Mouse (Mus musculus) left cerebral cortex, adult 18-20 months (tissue): ENCODE data around the gene Lin54. TPM values are rescaled to one million over a fixed set of nuclear protein-coding genes. Genes with fewer than 3 reads are reported as not detected.
A peak's percentile ranks its signal among the peaks of the same experiment; 100 is the strongest.
"Not testable (repeated sequence)": the region's sequence is repeated elsewhere in the genome, so short reads cannot be mapped to it uniquely, and the experiment has no call there.

ENCODE experiments used
- DNase-seq, 2 experiments: peaks; one replicate each; pipeline ENCODE4 v3.0.0; 2021 to 2022; ENCODE audit warnings: low spot score in 2 of 2, mixed read lengths in 1 of 2
- total RNA-seq, 2 experiments: library from RNA; stranded (reverse); gene quantifications; 2 replicates each; pipeline ENCODE4 v1.2.3; 2021

The Lin54 gene
- total RNA-seq, 2 experiments from 2014 or later = 24.7 to 24.8 TPM

- DNase-seq = no peak
Observed at GRCm38 (mm10) chr5:100491704-100492103, 8.7 kb downstream of the Lin54 start.

DNA sequence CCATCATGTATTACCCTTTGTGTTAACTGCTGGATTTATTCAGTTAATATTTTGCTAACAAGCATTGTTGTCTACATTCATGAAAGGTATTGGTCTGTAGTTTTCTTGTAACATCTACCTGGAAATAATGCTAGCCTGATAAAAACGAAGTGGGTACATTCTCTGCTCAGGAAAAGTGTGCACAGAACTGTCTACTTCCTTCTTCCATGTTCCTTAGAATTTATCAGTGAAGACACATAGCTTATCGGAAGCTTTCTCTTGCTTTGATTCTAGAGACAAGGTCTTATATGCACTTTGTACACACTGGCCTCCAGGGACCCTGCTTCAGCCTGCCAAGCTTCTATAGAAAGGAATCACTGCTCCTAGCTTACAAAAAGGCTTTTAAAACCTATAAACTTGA, 11.1 kb downstream of the Lin54 start:
- DNase-seq = no peak

- no peak for DNase-seq
Observed at GRCm38 (mm10) chr5:100488231-100488630, 12.2 kb downstream of the Lin54 start.

DNA sequence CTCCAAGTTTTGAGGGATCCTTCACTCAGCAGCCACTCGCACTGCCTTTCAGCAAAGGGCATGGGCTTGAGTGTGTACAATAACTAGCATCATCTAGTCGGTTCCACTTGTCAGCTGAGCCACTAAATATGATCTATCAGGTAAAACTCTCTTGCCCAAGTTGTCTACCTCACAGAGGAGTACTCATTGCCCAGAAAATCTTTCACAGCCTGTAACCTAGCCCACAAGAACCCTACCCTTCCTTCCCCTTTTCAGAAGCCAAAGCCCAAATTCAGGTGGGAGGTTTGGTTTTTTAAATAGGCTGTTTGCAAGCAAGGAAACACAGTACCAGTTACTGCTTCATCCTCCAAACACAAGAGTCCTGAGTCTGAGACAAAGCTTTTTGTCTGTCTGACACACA, 13.3 kb downstream of the Lin54 start:
- no peak for DNase-seq

GRCm38 (mm10) chr5:100483569-100483968, 16.9 kb downstream of the Lin54 start:
- no peak for DNase-seq

DNA sequence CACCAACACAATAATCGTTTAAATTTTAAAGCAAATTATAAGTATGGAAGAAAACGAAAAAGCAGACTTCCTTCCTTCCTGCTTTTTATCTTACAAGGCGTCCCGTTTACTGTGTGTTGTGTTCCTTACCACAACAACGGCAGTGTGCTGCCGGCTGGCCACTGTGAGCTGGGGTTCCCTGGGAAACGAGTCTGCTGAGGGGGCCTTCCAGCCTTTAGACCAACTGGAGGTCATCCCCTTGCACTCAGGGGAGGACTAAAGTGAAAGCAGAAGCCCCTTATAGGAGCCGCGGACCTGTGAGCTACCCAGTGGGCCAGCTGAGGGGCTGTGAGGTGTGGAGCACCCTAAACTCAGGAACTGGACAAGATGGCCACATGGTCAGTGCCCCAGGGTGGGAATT, 22.8 kb downstream of the Lin54 start:
- no peak for DNase-seq

GRCm38 (mm10) chr5:100476328-100476727, 24.1 kb downstream of the Lin54 start:
- no peak for DNase-seq

GRCm38 (mm10) chr5:100467336-100467735, 33.1 kb downstream of the Lin54 start:
- DNase-seq = no peak

DNA sequence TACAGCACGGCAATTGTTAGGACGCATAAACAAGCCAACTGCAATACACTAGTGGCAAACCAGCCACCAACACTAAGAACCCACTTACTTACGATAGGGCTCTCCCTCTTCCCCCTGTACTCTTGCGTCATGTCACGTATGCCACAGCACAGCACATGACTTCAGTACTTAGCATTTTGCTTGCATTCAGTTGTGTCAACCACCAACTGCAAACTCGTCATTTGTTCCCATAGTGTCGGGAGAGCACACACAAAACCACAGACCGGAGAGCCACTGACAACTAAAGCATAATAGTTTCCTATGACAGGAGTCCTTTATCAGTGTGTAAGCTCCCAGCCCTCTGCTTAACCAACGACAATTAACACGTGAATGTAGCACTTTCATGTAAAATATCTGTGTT, 33.8 kb downstream of the Lin54 start:
- DNase-seq = no peak

DNA sequence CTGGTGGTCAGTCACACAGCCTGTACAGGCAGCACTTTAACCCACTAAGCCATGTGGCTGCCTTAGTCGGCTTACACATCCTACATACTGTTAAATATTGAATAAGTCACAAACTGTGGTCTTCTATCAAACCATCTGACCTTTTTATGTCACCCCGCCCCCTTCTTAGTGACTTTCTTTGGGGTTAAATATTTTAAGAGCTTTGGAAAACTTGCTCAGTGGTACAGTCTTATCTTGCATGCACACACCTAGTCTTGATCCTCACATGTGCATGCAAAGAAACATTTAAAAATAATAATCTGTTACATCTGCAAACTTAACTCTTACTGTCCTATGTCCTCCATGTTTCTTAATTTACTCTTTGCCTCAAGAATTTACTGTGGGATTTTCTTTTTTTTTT, 38.1 kb downstream of the Lin54 start:
- no peak for DNase-seq

GRCm38 (mm10) chr5:100461526-100461925, 38.9 kb downstream of the Lin54 start:
- no peak for DNase-seq

DNA sequence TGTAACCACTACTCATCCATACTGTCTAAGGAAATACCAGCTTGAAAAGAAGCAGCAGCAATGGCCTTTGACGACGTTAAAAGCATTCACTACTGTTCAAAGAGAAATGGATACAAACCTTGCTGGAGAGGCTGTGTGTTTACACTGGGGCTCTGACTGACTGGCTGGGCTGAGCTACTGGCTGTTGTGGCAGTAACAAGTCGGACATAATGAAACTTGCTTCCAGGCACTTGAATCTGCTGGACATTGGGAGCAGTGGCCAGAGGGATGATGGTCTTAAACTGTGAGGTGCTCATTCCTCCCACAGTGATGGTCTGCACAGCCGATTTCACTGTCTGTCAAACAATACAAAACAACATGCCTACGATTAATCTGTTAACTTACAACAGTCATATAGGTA, 41.0 kb downstream of the Lin54 start:
- no peak for DNase-seq

GRCm38 (mm10) chr5:100451871-100452270, 48.6 kb downstream of the Lin54 start:
- no peak for DNase-seq

- DNase-seq = no peak
Observed at GRCm38 (mm10) chr5:100438796-100439195, 61.6 kb downstream of the Lin54 start.

- DNase-seq = no peak
Observed at GRCm38 (mm10) chr5:100437917-100438316, 62.5 kb downstream of the Lin54 start.

- DNase-seq = no peak
Observed at GRCm38 (mm10) chr5:100437086-100437485, 63.4 kb downstream of the Lin54 start.

- no peak for DNase-seq
Observed at GRCm38 (mm10) chr5:100430966-100431365, 69.5 kb downstream of the Lin54 start.

- DNase-seq = no peak
Observed at GRCm38 (mm10) chr5:100430076-100430390, 70.4 kb downstream of the Lin54 start.

DNA sequence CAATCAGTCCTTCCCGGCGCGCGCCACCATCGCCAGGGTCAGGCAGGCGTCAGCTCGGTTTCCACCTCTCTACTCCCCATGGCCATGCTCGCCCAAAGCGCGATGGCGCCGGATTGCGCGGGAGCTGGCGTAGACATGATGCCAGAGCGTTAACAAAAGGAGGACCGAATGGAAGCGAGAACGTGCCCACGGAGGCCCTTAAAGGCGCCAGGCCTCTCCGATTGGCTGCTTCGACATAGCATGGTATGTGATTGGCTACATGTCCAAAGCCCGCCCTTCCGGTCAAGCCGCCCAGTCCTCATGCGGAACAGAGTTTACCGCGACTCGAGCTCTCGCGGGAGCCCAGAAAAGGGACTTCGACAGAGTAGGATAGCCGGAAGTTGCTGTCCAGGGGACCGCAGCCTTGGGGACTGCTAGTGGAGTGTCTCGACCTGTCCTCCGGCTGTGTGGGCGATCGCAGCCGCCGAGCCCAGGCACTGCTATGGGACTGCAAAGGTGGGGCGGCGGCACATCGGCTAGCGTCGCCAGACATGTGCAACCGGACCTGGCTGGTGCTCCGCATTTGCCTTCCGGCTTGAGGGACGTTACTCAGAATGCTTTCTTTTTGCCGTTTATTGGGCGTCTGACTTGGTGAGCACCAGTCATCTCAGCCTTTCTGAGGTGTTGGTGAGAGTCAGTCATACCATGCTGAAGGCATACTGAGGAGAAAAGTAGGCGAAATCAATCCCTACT, 70.9 kb downstream of the Lin54 start:
- DNase-seq = peak; percentile 86 to 91

DNA sequence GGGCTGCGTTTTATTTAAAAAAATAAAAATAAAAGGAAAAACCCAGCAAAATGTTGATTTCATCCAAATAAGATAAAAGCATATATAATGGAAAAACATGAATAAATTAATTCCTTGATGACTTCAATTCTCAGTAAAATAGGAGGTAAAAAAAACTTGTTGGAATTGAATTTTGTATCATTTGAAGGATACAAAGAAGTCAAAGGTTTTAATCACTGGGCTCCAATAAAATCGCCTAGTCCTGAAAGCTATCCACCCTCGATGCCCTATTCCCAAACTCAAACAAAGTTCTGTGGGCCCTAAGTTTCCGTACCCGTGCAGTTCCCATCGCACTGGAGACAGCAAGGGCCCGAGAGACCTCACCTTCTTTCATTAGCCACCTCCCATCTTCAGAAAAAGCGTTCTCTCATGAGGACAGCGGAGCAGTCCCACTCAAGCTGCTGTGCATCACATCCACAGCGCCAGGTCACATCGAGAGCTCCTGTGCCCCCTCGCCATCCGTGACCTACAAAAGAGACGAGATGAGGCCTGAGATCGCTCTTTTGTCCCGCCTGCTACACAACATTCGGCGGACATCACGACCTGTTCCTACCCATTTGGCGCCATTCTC, 71.6 kb downstream of the Lin54 start:
- no peak for DNase-seq

DNA sequence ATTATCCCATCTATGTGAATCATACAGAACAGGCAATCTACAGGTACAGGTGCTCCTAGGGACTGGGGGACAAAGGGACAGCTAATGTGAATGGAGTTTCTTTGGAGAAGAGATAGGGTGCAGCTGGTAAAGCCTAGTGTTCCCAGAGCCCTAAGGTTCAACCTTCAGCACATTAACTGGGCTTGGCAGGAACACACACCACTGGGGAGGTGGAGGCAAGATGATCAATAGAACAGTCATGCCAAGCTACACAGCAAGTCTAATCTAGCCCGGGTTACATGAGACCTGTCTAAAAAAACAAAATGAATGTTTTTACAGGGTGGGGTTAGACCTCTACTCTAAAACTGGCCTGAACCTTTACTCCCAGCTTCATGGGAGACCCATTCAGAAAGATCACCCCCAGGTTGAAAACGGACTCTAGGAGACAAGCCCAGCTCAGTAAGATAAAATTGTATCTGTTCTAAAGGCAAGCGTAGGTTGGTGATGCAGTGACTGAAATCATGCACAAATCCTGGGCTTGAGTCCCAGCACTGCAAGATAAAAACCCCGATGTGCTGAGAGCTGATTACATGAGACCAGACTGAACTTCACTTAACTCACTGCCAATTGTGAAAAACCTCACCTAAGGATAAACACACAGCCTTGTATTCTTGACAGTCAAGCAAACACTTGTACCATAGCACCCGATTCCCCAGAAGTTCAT, 72.3 kb downstream of the Lin54 start:
- DNase-seq = peak in 1 of 2 experiments; percentile 38

DNA sequence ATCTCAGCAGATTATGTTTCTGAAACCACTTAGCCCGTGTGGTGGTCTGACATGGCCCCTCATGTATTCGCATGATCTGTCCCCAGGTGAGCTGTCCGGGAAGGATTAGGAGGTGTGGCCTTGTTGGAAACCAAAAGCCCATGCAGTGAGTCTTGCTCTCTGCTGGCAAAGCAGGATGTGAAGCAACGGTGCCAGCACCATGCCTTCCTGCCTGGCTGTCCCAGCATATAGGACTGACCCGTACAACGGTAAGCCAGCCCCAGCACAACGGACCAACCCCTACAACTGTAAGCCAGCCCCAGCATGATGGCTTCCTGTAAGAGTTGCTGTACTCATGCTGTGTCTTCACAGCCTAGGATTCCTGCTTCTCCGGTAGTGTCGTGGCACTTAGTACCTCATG, 73.2 kb downstream of the Lin54 start:
- DNase-seq = no peak

- DNase-seq = not testable (repeated sequence)
Observed at GRCm38 (mm10) chr5:100425823-100426222, 74.6 kb downstream of the Lin54 start.
